Mouse (Mus musculus) myocyte (in vitro differentiated cells): ENCODE measurements at regions not wholly inside any gene's neighbourhood (a gene's known extent, or its start where the extent isn't known, plus 50 kb on each side); places are given as distances from the start of the nearest gene placed in this dataset.

Source experiments
- MAX ChIP-seq: IDR thresholded peaks from one replicate; pipeline ENCODE4 v1.6.1; 2011; ENCODE audit warnings: low read depth, mild to moderate bottlenecking, control low read depth
- REST ChIP-seq: IDR thresholded peaks from one replicate; pipeline ENCODE4 v1.6.1; 2011; ENCODE audit warnings: mild to moderate bottlenecking, control low read depth, moderate library complexity; ENCODE audit not compliant: insufficient read depth, insufficient read length
- SRF ChIP-seq: IDR thresholded peaks from one replicate; pipeline ENCODE4 v1.6.1; 2011; ENCODE audit warnings: low read depth; ENCODE audit not compliant: control insufficient read depth, insufficient read length

DNA sequence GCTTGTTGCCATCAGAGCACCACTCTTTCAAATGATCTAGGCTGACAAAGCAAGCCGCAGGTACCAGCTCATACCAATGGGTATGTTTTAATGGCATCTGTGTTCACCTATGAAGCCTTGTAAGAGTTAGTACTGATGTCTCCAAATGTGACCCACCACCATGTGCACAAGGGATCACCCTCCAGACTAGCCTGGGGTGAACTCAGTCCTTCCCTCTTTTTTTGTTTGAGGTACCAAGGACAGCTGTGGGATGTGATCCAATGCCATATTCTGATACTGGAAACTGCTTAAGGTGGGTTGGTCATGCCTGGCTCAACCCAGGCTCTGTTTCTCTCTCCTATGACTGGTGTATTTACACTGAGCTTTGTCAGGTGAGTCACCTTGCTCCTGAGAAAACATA lies 244.8 kb upstream of the Cdh4 start:
- TF ChIP-seq MAX: no peak
- TF ChIP-seq SRF: no peak
- no peak for TF ChIP-seq REST
